ENCODE assay signal across 35 mouse cellular contexts in the genomic region with DNA sequence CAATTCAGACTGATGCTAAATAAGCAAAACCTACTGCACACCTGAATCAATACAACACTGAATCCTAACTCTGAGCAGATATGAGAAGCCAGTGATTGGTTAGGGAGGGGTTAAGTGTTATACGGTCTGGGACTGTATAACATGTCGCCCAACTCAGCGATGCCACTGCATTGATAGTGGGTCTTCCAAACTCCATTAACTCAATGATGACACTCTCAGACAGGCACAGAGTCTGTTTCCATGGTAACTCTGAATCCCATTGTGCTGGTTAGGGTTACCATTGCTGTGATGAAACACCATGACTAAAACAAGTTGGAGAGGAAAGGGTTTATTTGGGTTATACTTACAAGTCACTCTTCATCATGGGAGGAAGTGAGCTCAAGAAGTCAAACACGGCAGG.
"Had no signal": no experiment of that assay in that cellular context is flagged by ENCODE, and none has a peak within 500 bp of the region (broad histone marks: within the 10 kb centered on the region; RNA-seq: fewer than 3 reads in every experiment).

No protein-coding gene starts in this region.

- H3K4me3 ChIP-seq: heart, embryonic 10.5 days; heart, embryonic 12.5 days; heart, embryonic 13.5 days; heart, embryonic 15.5 days; hindbrain, embryonic 10.5 days; hindbrain, embryonic 12.5 days; hindbrain, embryonic 13.5 days; hindbrain, embryonic 15.5 days; intestine, embryonic 15.5 days; kidney, embryonic 15.5 days; layer of hippocampus, adult 2 months had no signal

- DNase-seq: heart, postnatal 10 days; heart, postnatal 14 days; heart, postnatal 36 days; heart, postnatal 4 days; kidney, adult 11 months; kidney, adult 18-20 months; kidney, adult 2 months; kidney, adult 8-10 months; kidney, adult 9 months; kidney, postnatal 10 days; kidney, postnatal 14 days; kidney, postnatal 25 days; kidney, postnatal 36 days; kidney, postnatal 4 days; layer of hippocampus, adult 9-11 months; layer of hippocampus, postnatal 36 days had no signal

- H3K27ac ChIP-seq: heart, embryonic 10.5 days; heart, embryonic 13.5 days; heart, embryonic 15.5 days; hindbrain, embryonic 10.5 days; hindbrain, embryonic 12.5 days; hindbrain, embryonic 13.5 days; hindbrain, embryonic 14.5 days; hindbrain, embryonic 15.5 days; hindbrain, postnatal 0 days; intestine, embryonic 15.5 days; kidney, embryonic 15.5 days; kidney, postnatal 0 days; layer of hippocampus, adult 2 months had no signal

- H3K9me3 ChIP-seq: heart, embryonic 10.5 days; heart, embryonic 12.5 days; heart, embryonic 13.5 days; heart, embryonic 15.5 days; hindbrain, embryonic 10.5 days; hindbrain, embryonic 12.5 days; hindbrain, embryonic 13.5 days; hindbrain, embryonic 15.5 days; intestine, embryonic 15.5 days; kidney, embryonic 15.5 days had no signal

- H3K4me1 ChIP-seq: heart, embryonic 10.5 days; heart, embryonic 12.5 days; heart, embryonic 13.5 days; heart, embryonic 15.5 days; intestine, embryonic 15.5 days; kidney, embryonic 15.5 days had no signal

- H3K9ac ChIP-seq: heart, embryonic 12.5 days; heart, embryonic 13.5 days; heart, embryonic 15.5 days; hindbrain, embryonic 12.5 days; hindbrain, embryonic 13.5 days; hindbrain, embryonic 14.5 days; hindbrain, embryonic 15.5 days; intestine, embryonic 15.5 days; kidney, embryonic 15.5 days had no signal

- H3K27me3 ChIP-seq: heart, embryonic 12.5 days; heart, embryonic 13.5 days; heart, embryonic 15.5 days; hindbrain, embryonic 12.5 days; hindbrain, embryonic 13.5 days; hindbrain, embryonic 15.5 days; intestine, embryonic 15.5 days; kidney, embryonic 15.5 days had no signal

- H3K4me2 ChIP-seq: heart, embryonic 11.5 days; heart, embryonic 12.5 days; heart, embryonic 13.5 days; heart, embryonic 15.5 days; hindbrain, embryonic 12.5 days; hindbrain, embryonic 13.5 days; hindbrain, embryonic 14.5 days; hindbrain, embryonic 15.5 days; intestine, embryonic 15.5 days; kidney, embryonic 15.5 days had no signal

- H3K36me3 ChIP-seq: heart, embryonic 10.5 days; heart, embryonic 12.5 days; heart, embryonic 13.5 days; heart, embryonic 15.5 days; hindbrain, embryonic 10.5 days; hindbrain, embryonic 12.5 days; hindbrain, embryonic 13.5 days; hindbrain, embryonic 15.5 days; intestine, embryonic 15.5 days; kidney, embryonic 15.5 days had no signal

- ATAC-seq: hindbrain, embryonic 16.5 days; hindbrain, postnatal 0 days; inflammation-experienced regulatory T-cells, adult 6 months; intestine, embryonic 15.5 days; intestine, embryonic 16.5 days; intestine, postnatal 0 days had no signal
